Mouse (Mus musculus): Measurements from ENCODE around the gene Dach1.

GRCm38 (mm10) chr14:97754400-97754799 is 415.2 kb downstream of the Dach1 start:
- TF ChIP-seq POLR2A (IDR thresholded peaks at IDR 0.05; ENCODE audit: control insufficient read depth in 1 of 2, insufficient read depth in 1 of 2, low read depth in 1 of 2, low read length in 2 of 2, poor library complexity in 1 of 2) (no peak), ELF1 (IDR thresholded peaks at IDR 0.05; ENCODE audit: low read depth, low read length) (no peak), ZMIZ1 (IDR thresholded peaks at IDR 0.05; ENCODE audit: low read depth, low read length) (no peak), NRF1 (IDR thresholded peaks at IDR 0.05; ENCODE audit: insufficient read depth, low read depth, low read length, poor library complexity, severe bottlenecking) (no peak), TAL1 (IDR thresholded peaks at IDR 0.05; ENCODE audit: low read length) (no peak), ZC3H11A (IDR thresholded peaks at IDR 0.05; ENCODE audit: low read depth, low read length) (no peak), ETS1 (IDR thresholded peaks at IDR 0.05; ENCODE audit: low read depth, low read length) (no peak)

All from MEL (cell line).